Mouse (Mus musculus): ENCODE measurements around the gene Gm11239.
"Not testable (repeated sequence)": the region's sequence is repeated elsewhere in the genome, so short reads cannot be mapped to it uniquely, and the experiment has no call there.

Gene Gm11239

DNA sequence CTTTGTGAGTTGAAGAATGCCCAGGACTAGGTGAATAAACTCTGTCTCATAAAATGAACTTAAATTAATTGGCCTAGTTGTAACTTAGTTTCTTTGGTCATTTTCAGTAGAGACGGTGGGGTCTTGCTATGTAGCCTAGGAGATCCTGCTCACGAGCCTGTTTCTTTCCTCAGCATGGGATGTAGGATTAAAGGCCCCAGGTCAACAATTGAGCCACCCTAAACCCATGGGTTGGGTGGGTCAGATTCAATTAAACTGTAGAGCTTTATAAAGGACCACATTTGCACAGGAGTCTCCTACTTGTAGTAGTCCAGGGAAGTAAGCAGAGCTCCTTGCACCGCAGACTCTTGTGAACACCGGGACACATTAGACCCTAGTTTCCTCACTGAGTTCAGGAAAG, at the start of gene Gm11239:
Gene Gm11239 (plus strand): TSS at position 301 of the 400 bp plus-strand sequence.
- not testable (repeated sequence) for DNase-seq (ENCODE audit: low read depth, low spot score)

DNA sequence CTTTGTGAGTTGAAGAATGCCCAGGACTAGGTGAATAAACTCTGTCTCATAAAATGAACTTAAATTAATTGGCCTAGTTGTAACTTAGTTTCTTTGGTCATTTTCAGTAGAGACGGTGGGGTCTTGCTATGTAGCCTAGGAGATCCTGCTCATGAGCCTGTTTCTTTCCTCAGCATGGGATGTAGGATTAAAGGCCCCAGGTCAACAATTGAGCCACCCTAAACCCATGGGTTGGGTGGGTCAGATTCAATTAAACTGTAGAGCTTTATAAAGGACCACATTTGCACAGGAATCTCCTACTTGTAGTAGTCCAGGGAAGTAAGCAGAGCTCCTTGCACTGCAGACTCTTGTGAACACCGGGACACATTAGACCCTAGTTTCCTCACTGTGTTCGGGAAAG, 45.5 kb upstream of the Gm11239 start, which contains the start of gene Gm11237:
Gene Gm11237 (plus strand): TSS at position 301 of the 400 bp plus-strand sequence.
- not testable (repeated sequence) for DNase-seq (ENCODE audit: low read depth, low spot score)

DNA sequence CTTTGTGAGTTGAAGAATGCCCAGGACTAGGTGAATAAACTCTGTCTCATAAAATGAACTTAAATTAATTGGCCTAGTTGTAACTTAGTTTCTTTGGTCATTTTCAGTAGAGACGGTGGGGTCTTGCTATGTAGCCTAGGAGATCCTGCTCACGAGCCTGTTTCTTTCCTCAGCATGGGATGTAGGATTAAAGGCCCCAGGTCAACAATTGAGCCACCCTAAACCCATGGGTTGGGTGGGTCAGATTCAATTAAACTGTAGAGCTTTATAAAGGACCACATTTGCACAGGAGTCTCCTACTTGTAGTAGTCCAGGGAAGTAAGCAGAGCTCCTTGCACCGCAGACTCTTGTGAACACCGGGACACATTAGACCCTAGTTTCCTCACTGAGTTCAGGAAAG, 30.3 kb upstream of the Gm11239 start, which contains the start of gene Gm11236:
Gene Gm11236 (plus strand): TSS at position 301 of the 400 bp plus-strand sequence.
- not testable (repeated sequence) for DNase-seq (ENCODE audit: low read depth, low spot score)

DNA sequence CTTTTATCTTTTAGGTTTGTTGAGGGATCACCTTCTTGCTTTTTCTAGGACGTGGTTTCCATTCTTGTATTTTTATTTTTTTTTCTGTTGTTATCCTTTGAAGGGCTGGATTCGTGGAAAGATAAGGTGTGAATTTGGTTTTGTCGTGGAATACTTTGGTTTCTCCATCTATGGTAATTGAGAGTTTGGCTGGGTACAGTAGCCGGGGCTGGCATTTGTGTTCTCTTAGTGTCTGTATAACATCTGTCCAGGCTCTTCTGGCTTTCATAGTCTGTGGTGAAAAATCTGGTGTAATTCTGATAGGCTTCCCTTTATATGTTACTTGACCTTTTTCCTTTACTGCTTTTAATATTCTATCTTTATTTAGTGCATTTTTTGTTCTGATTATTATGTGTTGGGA, 6.3 kb upstream of the Gm11239 start:
- not testable (repeated sequence) for DNase-seq (ENCODE audit: low read depth, low spot score)

DNA sequence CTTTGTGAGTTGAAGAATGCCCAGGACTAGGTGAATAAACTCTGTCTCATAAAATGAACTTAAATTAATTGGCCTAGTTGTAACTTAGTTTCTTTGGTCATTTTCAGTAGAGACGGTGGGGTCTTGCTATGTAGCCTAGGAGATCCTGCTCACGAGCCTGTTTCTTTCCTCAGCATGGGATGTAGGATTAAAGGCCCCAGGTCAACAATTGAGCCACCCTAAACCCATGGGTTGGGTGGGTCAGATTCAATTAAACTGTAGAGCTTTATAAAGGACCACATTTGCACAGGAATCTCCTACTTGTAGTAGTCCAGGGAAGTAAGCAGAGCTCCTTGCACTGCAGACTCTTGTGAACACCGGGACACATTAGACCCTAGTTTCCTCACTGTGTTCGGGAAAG, 15.1 kb downstream of the Gm11239 start, which contains the start of gene Gm428:
Gene Gm428 (plus strand): TSS at position 301 of the 400 bp plus-strand sequence.
- not testable (repeated sequence) for DNase-seq (ENCODE audit: low read depth, low spot score)

DNA sequence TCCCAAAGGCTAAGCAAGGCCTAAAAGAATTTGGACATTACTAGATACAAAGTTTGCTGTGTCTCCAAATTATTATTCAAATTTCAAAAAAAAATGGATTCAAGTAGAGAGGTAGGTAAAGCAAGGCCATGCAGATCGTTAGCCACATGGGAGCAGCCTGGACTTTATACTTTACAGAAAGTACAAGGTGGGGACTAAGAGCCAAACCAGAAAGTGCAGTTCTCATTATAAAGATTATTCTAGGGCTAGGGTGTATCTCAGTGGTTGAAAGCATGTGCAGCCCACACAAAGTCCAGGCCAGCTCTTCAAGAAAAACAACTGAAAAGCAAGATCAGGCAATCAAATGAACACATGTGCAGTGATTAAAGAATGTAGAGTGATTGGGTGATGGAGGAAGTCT, 50.6 kb downstream of the Gm11239 start:
- DNase-seq (ENCODE audit: low read depth, low spot score): no peak

DNA sequence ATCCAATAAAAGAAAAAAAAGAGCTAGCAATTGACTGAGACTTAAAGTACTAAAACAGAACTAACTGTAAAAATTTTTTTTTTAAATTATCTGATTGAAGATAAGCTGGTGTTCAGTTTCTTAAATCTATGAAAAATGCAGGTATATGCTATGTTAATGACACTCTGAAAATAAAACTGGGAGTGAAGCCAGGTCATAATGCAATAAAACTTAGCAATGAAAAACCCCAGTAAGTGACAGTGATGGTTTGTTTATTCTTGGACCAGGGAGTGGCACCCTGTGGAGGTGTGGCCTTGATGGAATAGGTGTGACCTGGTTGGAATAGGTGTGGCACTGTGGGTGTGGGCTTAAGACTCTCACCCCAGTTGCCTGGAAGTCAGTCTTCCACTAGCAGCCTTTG, 51.7 kb downstream of the Gm11239 start:
- no peak for DNase-seq (ENCODE audit: low read depth, low spot score)
